Mouse (Mus musculus) thymus, postnatal 14 days (tissue): ENCODE measurements around the gene Crip2.

Experiments used
- DNase-seq: peaks from one replicate; pipeline ENCODE4 v3.0.0; 2021

Gene Crip2

DNA sequence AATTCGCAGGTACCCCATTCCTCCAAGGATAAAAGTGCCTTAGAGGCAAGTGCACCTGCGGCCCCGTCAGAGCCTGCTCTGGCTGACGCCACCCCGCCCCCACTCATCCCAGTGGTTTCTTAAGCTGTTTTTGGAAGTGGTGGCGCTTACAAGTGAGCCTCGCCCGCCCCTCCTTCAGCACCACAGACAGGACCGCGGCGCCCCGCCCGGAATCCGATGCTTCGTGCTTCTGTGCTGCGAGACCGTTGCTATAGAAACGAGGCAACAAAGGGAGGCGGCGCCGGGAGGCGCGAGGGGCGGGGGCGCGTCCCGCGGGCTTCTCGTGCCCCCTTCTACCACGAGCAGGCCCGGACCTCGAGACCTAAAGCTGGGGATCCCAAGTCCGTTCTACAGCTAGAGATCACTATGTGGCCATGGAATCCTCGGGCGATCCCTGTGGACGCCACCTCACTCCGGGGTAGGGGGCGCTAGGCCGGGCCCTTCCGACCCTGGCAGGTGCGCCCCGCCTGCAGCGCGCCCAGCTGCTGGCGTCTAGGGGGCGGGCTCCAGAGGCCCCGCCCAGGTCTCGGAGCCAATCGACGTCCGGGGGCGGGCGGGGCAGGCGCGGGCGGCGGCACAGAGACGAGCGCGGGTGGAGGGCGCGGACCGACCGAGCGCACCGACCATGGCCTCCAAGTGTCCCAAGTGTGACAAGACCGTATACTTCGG lies at the start of gene Crip2:
Gene Crip2 (plus strand): TSS at position 329 of the 708 bp plus-strand sequence.
- DNase-seq: peak; percentile 94

DNA sequence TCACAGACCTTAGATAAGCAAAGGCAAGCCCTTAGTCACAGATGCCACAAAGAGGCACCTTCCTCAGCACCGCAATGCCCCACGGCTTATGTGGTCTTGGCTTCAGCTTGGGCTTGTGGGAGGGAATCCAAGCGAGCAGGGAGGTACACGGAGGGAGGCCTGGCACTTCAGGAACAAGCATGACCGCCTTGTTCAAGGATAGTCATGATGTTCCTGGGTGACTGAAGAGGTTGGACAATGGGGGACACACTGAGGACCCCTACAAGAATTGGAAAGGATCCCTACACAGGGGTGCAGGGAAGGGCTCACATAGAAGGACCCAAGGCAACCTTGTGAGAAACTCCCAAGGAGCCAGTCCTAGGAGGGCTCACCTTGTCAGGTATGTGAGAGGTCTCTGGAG lies 43.0 kb upstream of the Crip2 start:
- DNase-seq: no peak

DNA sequence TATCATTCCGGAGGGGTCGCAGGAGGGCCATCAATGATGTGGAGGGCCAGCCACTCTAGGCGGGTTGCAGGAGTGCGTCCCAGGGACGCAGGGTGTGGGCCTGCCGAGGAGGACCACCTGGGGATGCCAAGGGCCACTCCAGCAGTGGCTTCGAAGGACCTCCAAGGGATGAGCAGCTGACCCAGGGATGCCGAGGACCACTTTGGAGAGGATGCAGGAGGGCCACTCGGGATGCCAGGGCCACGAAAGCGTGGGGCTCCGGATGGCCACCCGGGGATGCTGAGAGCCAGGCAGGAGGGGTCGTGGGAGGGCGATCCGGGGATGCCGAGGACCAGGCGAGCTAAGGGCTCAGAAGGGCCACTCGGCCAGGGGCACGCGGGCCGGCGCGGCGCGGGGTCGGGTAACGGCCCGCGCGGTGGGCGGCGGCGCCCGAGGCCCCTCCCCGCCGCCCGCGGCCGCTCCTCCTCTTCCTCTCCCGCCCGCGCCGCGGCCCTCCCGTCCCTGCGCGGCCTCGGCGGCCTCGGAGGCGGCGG lies 42.2 kb upstream of the Crip2 start, which contains the start of gene Mta1:
Gene Mta1 (plus strand): TSS at position 530 of the 533 bp plus-strand sequence.
- peak; percentile 74 for DNase-seq

- DNase-seq: peak; percentile 48
Measured at GRCm38 (mm10) chr12:113098530-113099151, 41.4 kb upstream of the Crip2 start.

- DNase-seq: no peak
Measured at GRCm38 (mm10) chr12:113099470-113100237, 40.4 kb upstream of the Crip2 start.

GRCm38 (mm10) chr12:113100448-113101076 lies 39.5 kb upstream of the Crip2 start:
- DNase-seq: no peak

DNA sequence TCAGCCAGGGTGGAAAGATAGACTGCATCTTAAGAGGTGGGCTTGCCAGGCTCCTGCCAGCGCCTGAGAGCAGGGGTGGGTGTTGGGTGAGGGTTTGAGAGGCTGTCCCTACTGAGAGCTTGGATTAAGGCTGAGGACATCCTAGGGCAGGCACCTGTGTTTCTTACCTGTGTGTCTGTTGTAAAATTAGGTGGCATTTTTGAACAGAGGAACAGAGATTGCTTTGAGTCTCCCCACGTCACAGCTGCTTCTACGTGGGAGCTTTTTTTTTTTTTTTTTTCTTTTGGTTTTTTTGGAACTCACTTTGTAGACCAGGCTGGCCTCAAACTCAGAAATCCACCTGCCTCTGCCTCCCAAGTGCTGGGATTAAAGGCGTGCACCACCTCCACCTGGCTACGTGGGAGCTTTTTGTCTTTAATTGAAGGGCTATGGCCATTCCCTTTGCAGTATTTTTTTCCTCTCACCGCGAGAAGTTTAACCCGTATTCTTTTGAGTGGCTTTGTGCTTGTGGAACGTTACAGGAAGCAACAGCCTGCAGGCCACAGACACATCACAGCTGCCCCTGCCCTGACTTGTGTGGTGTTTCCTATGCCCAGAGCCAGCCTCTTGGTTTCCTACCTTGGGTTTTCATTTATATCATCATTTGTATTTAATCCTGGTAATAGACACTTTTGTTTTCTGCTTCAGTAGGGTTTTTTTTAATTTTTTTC lies 38.6 kb upstream of the Crip2 start:
- peak; percentile 28 for DNase-seq

GRCm38 (mm10) chr12:113102461-113102860 lies 37.6 kb upstream of the Crip2 start:
- peak; percentile 81 for DNase-seq

GRCm38 (mm10) chr12:113103846-113104451 lies 36.1 kb upstream of the Crip2 start:
- peak; percentile 43 for DNase-seq

DNA sequence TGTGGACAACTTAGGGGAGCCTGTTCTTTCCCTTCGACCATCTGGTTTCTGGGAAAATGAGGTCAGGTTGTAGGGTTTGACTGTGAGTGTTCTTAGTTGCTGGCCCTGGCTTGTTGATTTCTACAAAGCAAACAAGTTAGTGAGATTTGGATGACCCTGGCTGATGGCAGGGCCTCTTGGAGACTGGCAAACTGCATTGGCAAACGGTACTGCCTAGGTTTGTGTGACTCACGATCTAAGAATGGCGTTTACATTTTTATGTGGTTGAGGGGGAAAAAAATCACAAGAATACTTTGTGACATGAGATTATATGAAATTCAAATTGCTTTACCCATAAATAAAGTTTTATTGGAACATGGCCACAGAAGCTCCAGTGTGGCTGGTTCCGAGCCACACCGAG lies 33.6 kb upstream of the Crip2 start:
- DNase-seq: no peak

GRCm38 (mm10) chr12:113107431-113108124 lies 32.5 kb upstream of the Crip2 start:
- no peak for DNase-seq

GRCm38 (mm10) chr12:113108528-113109283 lies 31.3 kb upstream of the Crip2 start:
- DNase-seq: no peak

- DNase-seq: no peak
Measured at GRCm38 (mm10) chr12:113109801-113110200, 30.2 kb upstream of the Crip2 start.

GRCm38 (mm10) chr12:113114141-113114540 lies 25.9 kb upstream of the Crip2 start:
- no peak for DNase-seq

DNA sequence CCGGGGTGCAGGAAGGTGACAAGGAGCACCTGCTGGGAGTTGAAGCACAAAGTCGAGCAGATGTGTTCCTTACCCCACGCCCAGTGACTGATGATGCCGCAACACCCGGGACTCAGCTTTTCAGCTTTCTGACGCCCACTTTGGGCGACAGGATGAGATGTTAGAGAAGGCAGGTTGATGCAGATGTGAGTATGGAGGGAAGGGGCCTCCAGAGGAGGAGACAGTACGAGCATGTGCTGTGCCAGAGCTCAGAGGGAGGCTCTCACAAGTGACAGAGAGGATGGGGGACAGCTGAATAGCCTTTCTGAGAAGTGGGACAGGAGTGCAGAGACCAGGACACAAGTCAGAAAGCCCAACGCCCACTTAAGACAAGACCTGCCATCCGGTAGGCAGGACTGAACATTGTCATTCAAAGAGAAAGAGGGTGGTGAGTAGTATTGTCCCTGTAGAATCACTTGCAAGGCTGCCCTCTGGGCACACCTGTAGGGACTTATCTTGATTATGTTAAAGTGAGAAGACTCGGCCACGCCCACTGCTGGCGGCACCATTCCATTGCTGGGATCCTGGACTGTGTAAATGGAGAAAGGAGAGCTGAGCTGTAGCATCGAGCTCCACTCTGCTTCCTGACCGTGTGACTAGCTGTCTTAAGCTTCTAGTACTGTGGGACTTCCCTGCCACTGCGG lies 25.0 kb upstream of the Crip2 start:
- no peak for DNase-seq

- DNase-seq: peak; percentile 73
Measured at GRCm38 (mm10) chr12:113119516-113120410, 20.3 kb upstream of the Crip2 start.

- DNase-seq: no peak
Measured at GRCm38 (mm10) chr12:113124726-113125125, 15.3 kb upstream of the Crip2 start.

- DNase-seq: no peak
Measured at GRCm38 (mm10) chr12:113130732-113131131, 9.3 kb upstream of the Crip2 start.

GRCm38 (mm10) chr12:113131601-113132000 lies 8.4 kb upstream of the Crip2 start:
- no peak for DNase-seq
